Mouse (Mus musculus) MN1 (cell line): ENCODE measurements around the gene Acap2.
A peak's percentile ranks its signal among the peaks of the same experiment; 100 is the strongest.

ENCODE experiments used
- DNase-seq: peaks from one replicate; pipeline ENCODE4 v3.0.0-alpha.2; 2016; ENCODE audit warnings: low spot score

Gene Acap2

GRCm38 (mm10) chr16:31169596-31169995 is 31.4 kb downstream of the Acap2 start:
- no peak for DNase-seq

GRCm38 (mm10) chr16:31167934-31168333 is 33.1 kb downstream of the Acap2 start:
- DNase-seq, result no peak

DNA sequence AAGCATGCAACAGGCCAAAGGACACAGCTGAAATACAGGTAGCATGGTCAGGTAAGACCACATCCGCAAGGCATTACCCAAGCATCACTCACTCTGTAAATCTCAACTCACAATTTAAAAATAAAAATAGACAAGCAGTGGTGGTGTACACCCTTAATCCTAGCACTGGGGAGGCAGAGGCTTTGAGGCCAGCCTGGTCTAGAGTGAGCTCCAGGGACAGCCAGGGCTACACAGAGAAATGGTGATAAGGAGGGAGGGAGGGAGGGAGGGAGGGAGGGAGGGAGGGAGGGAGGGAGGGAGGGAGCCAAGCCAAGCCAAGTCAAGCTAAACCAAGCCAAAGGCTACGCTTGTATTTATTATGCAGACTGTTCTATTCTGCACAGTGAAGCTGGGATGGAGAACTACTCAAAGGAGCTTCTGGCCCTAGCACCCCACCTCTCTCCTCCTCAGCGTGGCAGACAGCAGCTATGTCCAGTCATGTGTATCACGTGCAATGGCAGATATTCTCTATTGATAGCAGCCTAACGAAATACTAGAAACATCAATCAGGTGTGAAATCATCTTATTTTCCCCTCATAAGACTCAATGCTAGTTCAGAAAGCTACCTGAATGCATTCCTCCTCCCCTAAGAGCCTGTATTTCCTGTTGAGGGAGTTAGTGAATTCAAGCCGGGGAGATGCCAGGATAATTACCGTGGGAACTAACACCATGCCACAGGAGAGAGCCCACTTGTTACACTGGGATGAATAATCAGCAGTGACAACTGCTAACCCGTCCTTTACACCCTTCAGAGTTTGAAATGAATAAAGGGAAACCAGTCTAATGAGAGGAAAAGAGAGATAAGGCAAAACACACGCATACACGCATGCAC is 33.8 kb downstream of the Acap2 start:
- DNase-seq, result no peak

DNA sequence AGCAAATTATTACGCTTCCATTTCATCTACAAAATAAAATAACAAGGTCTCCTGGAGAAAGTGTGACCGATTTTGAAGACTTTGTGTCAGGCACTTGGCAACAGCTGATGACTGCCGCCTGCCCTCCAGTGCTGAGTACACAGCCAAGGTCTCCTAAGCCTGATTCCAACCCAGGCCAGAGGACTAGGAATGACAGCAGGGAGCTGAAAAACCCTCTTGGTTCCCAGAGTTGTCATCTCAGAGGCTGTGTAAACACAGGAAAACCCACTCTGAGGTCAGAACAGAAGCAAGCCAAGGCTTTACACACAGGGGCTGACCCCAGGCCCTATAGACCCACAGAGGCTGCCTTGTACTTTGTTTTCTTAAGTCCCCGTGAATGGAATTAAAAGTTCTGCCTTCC is 35.1 kb downstream of the Acap2 start:
- DNase-seq, result no peak

GRCm38 (mm10) chr16:31165467-31165866 is 35.6 kb downstream of the Acap2 start:
- DNase-seq, result no peak

GRCm38 (mm10) chr16:31164125-31164524 is 36.9 kb downstream of the Acap2 start:
- no peak for DNase-seq

DNA sequence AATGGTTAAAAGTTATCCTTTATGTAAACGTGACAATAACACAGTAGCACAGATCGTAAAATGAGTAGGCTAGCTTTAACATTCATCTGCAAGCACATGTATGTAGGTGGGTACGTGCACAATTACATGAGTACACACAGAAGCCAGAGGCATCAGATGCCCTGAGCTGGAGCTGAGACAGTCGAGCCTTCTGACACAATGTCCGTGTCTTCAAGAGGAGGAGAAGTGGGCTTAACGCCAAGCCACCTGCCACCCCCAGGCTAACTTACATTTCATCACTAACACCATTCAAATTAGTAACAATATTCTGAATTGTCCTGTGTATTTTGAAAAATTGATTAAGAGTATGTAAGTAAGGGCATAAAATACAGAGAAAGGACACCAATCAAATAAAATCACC is 40.6 kb downstream of the Acap2 start:
- DNase-seq, result no peak

DNA sequence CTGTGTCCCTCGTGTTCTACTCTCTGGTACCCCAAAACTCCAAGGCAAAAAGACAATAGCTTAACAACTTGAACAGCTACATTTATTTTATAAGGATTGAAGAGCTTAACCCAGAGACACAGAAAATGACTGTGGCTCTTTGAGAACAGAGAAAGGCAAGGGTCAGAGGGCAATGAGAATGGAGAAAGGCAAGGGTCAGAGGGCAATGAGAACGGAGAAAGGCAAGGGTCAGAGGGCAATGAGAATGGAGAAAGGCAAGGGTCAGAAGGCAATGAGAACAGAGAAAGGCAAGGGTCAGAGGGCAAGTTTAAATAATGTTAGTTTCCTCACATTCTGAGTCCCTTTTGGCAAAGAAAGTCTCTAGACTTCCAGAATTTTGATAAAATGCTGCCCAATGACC is 41.6 kb downstream of the Acap2 start:
- DNase-seq, result no peak

- DNase-seq, result no peak
Measured at GRCm38 (mm10) chr16:31149841-31150240, 51.2 kb downstream of the Acap2 start.

DNA sequence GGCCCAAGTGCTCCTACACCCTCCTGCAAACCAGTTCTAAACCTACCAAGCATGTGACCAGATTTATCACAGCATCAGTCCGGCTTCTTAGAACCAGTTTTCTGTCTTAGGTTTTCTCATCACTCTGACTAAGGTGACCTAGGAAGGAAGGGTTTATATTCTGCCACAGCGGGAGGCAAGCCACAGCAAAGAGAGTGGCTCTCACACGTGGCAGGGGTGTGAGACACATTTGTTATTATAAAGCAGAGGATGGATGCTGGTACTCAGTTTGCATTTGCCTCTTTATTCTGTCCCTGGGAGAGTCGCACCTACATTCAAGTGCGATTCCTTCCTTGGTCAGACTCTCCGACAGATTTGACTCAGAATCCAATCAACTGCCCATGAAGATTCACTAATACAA is 52.2 kb downstream of the Acap2 start:
- no peak for DNase-seq

DNA sequence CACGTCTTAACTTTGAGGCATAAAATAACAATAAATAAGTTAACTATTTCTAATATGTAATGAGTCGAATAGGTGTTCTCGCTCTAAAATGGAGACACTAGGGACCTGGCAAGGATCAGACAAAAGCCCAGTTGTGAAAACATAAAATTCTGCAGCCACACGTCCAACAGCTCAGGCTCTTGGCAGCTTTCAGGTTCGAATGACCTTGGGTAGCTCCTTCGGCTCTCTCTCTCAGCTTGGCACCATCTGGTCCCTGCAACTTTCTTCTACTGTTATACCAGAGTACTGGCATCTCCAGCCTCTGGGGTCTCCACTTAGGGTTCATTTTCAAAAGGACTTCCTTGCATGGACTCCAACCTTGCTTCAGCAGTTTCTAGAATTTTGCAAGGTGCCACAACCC is 53.3 kb downstream of the Acap2 start:
- DNase-seq, result no peak

DNA sequence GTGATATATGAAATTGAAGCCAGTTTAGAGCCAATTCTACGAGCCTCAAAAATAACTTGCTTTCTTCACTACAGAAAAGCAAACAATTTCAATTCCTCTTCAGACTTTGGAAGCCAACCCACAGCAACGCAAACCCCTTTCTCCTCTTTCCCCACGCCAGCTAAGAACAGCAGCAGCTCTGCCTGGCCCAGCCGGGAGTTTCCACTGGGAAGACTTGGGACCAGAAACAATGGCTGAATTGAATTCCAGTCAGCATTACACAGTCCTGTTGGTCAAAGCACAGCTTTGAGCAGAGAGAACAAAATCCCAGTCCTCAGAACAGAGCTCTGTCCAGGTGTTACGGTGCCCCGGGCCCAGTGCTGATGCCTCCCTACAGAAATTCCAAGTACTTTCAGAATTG is 59.1 kb downstream of the Acap2 start:
- DNase-seq, result no peak

DNA sequence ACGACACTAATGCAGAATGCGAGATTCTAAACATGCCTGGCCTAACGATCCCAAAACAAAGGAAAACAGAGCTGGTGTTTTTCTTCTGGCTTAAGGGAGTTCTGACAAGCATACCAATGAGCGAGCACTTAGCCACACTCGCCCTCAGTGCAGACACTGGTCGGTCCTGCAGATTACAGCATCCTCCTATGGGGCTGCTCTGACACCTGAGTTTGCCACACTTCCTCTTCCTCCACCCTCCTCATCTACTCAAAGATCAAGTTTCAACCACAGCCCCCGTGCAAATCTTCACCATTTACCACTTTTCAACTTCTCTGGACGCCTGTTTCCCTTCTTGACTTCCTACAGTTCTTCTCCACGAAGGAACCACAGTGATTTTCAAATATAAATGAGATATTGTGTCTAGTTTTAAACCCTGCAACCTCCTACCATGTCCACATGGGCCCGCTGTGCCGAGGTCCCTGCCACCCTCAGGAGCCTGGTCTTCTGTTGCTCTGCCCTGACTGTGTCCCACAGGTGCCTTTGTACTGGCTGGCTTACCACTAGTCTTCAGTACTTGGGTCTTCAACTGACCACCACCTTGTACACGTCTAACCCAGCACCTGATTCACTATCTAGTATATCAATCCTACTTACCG is 64.3 kb downstream of the Acap2 start:
- no peak for DNase-seq

DNA sequence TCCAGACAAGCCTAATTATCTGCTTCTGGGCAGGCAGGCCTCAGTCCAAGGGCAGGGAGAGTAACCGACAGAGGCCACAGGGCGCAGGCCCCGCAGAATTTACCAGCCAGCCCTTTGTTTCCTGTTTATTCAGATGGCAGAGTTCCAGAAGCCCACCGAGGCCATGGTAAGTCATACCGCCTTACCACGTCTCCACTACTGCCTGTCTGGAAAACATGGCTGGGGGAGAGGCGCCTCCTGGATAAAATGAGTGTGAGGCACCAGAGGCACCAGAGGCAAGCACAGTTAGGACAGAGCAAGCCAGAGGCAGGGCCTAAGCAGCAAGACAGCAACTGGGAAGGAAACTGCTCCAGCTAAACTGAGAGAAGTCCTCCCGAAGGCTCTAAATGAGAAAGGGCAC is 65.5 kb downstream of the Acap2 start:
- no peak for DNase-seq

DNA sequence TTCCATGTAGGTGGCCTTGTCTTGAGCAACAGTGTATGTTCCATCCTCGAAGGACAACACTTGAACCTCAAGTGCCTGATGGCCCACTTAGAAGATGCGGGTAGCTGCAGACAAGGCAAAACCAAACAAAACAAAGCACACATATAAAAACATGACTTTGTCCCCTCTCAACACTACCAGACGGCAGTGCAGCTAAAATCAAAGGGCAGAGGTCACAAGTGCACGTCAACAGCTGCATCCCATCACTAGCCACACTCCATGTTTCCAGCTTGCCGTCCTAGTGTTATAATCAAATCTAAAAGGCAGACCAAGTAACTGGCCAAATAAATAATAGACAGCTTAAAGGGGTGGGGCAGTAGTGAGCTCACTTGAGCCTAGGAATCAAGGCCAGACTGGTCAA is 69.5 kb downstream of the Acap2 start:
- DNase-seq, result peak; percentile 5

GRCm38 (mm10) chr16:31128116-31128515 is 72.9 kb downstream of the Acap2 start:
- no peak for DNase-seq

- DNase-seq, result no peak
Measured at GRCm38 (mm10) chr16:31124991-31125390, 76.1 kb downstream of the Acap2 start.

DNA sequence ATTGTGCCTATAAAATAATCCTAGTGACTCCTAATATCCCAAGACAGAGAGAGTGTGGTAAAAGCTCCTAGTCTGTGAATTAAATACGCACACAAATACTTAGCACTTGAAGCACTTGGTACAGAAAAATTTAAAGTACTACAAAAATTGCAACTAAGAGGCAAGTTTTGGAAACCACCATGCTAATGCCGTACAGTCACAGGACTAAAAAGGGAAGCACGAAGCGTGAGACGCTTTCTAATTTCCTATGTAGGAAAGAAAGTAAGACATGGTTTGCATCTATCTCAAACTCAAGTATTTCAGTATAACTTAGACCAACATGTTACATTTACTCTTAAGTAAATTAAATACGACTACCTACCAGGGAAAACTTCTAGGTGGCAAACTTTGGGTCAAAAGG is 79.4 kb downstream of the Acap2 start:
- no peak for DNase-seq

GRCm38 (mm10) chr16:31113596-31113995 is 87.4 kb downstream of the Acap2 start:
- no peak for DNase-seq

DNA sequence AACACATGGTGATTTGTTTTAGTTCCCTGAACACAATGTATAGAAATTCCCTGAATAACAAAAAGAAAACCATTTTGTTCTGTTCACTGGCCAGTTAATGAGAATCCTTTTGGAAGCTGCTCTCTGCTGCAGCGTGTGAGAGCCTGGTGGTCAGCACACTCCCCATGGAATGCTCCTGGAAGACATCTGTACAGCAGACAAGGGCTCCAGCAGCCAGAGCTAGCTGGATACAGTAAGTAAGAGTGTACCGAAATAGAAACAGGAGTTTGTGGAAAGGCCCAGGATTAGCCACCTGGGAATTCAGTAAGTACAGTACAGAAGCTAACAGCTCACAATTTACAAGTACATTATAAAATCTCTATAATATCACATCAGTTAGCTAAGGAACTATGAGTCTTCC is 99.7 kb downstream of the Acap2 start:
- DNase-seq, result no peak

GRCm38 (mm10) chr16:31099906-31100305 is 101.1 kb downstream of the Acap2 start:
- DNase-seq, result no peak

- DNase-seq, result no peak
Measured at GRCm38 (mm10) chr16:31094036-31094435, 107.0 kb downstream of the Acap2 start.

DNA sequence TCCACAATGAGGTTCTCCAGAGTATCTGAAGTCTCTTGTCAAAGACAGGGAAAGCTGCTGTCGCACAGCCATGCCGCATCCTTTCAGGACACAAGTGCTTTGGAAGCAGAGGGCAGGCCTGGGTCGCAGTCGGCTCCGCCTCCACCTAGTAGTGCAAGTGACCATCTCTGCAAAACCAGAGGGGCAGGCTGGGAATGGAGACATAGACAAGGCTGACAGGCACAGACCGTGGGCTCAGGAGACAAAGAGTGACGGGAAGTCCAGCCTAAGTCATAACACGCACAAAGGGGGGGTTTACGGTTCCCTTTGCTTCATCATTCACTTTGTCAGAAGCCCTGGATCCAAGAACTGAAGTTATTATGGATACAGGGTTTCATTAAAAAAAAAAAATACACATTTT is 107.9 kb downstream of the Acap2 start:
- no peak for DNase-seq

GRCm38 (mm10) chr16:31081891-31082290 is 119.2 kb downstream of the Acap2 start:
- no peak for DNase-seq
